Mouse (Mus musculus): ENCODE measurements at regions not wholly inside any gene's neighbourhood (a gene's known extent, or its start where the extent isn't known, plus 50 kb on each side); places are given as distances from the start of the nearest gene placed in this dataset.
A peak's percentile ranks its signal among the peaks of the same experiment; 100 is the strongest.

GRCm38 (mm10) chr19:54206819-54207218 is 162.9 kb downstream of the Adra2a start:
- TF ChIP-seq CTCF (IDR thresholded peaks at IDR 0.05; ENCODE audit: low read depth, low read length) (peak; percentile 71), POLR2A (IDR thresholded peaks at IDR 0.05; ENCODE audit: extremely low read depth, insufficient read depth, low read length) (no peak)

Data from liver, adult 2 months (tissue).